Mouse (Mus musculus): ENCODE data around the gene Hist1h3f.
A peak's percentile ranks its signal among the peaks of the same experiment; 100 is the strongest.

Hist1h3f gene

DNA sequence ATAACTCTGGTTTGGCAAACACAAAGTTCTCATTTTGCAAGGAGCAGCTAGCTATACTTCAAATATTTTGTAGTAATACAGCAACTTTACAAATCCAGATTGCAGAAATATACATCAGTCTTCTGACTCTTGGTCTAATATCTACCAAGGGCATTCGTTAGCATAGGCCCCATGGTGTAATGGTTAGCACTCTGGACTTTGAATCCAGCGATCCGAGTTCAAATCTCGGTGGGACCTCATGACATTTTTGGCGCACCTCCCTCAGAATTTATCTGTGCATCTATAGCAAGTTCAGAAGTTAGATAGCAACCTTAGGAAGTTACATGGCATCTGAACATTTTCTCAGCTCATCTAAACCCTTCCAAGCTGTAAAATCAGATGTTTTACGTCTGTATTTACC lies 25.0 kb upstream of the Hist1h3f start:
- DNase-seq = peak; percentile 85

DNA sequence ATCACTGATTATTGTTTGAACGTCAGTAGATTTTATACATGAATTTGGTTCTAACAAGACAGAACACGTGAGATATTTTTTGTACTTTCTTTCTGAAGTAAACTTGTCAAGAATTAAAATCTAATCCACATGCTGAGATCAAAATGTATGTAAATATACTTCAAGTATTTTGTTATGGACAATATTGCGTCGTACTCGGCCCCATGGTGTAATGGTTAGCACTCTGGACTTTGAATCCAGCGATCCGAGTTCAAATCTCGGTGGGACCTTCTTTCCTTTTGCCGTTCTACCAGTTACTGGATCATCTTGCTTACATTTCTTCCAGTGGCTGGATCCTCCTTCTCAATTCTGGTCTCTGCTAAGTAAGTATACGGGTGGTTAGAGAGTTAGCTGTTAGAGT lies 24.4 kb upstream of the Hist1h3f start:
- DNase-seq = peak; percentile 81

DNA sequence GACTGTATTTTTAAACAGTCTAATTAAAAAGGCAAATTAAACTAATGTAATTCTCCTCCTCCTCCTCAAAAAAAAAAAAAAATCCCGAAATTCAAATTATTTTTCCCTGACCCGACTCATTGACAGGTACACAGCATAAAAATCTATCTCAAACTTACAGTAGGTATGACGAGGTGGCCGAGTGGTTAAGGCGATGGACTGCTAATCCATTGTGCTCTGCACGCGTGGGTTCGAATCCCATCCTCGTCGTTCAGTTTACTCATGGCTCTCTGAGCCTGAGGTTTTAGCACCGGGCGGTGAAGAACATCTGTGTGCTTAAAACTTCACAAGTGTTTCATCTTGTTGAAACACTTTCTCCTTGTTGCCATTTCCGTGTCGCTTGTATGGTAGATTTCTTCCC lies 22.1 kb upstream of the Hist1h3f start:
- peak; percentile 84 for DNase-seq

- no peak for DNase-seq
These were observed 19.9 kb upstream of the Hist1h3f start for GRCm38 (mm10) chr13:23523976-23524375.

DNA sequence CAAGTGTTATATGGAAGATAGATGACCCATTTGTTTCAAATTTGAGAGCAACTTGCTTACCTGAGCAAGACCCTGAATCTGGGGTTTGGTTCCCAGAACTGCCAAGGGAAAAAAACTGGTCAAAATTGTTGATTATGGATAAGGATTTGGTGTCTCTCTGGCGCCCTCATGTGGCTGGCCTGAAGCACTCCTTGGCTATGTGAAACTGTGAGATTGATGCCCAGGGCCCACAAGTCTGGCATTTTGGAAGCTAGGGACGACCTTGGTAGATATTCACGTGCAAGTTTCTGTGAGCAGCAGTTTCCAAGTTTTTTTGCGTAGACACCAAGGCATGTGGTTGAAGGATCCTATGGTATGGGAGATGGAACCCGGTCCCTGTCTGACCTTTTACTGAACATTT lies 19.2 kb upstream of the Hist1h3f start:
- DNase-seq = peak; percentile 60

GRCm38 (mm10) chr13:23525901-23526300 lies 18.0 kb upstream of the Hist1h3f start:
- DNase-seq = no peak

DNA sequence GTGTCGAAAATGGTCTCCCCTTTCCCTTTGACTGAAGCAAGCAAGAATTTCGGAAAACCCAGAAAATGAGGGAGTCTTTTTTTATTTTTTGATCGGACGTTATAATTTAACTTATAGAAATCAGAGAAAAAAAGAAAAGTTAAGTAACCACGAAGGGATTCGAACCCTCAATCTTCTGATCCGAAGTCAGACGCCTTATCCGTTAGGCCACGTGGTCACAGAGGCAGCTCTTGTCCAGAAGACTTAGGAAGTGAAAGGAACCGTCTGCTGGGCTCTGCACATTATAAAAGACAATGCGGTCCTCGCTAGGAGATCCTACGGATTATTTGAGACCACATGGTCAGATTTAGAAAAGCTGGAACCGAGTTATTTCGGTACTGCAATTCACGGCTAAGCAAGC lies 17.5 kb upstream of the Hist1h3f start:
- peak; percentile 88 for DNase-seq

GRCm38 (mm10) chr13:23529005-23529404 lies 14.8 kb upstream of the Hist1h3f start:
- DNase-seq = no peak

DNA sequence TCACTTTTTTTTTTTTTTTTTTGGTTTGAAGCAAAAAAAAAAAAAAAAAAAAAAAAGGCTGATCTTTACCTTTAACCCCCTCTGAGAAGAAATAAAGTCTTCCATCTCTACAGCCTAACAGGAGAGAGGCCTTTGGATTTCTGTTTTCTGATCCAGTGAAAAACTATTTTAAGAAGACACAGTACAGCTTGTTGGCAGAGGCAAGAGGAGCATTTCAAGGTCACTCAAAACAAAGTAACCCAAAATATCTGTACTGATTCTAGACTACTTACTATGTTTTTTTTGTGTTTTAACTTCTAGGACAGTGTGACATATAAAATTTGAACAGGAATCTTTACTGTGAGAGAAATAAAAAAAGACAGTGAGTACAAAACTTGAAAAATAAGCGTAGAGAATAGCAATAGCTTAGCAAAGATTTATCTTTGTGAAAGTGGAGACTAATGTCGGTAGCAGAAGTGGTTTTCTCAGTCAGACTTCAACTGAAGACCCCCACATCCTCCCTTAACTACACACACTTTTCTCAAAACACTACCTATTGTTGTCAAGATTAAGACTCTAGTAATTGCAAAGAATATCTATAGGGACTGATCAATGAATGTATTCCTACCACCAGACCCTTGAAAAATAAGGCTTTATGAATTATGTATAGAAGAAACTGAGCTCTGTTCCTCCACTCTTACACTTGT lies 14.2 kb upstream of the Hist1h3f start:
- no peak for DNase-seq

GRCm38 (mm10) chr13:23530181-23530900 lies 13.5 kb upstream of the Hist1h3f start:
- DNase-seq = peak; percentile 53

DNA sequence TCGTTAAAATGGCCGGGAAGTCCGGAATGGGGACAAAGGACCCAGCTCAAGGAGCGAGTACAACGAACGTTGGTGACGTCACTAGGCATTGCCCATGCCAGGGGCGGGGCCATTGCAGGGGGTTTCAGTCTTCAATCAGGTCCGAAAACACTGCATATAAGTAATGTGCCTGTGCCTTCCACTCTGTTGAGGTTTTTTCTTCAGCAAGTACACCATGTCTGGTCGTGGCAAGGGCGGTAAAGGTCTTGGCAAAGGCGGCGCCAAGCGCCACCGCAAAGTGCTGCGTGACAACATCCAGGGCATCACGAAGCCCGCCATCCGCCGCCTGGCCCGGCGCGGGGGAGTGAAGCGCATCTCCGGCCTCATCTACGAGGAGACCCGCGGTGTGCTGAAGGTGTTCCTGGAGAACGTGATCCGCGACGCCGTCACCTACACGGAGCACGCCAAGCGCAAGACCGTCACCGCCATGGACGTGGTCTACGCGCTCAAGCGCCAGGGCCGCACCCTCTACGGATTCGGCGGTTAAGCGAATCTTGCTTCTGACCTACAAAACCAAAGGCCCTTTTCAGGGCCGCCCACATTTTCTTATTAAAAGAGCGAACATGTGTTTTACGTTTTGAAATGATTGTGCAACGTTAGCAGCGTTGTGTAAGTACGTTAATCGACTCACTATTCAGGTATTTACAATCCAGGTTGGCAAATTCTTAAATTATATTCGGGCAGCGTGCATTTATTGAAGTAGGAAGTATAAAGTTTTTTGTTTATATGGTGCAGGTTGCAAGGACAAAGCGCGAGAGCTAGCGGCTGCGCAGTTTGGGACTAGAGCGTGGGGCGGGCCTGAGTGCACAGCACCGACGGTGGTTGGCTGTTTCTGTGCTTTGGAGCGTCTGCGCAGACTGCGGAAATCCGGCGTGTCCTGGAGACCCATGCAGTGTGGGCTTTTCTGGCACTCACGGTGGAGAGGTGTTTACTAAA lies 12.7 kb upstream of the Hist1h3f start, which contains the start of gene Hist1h4h:
TSS of gene Hist1h4h (plus strand) at position 150 of the 975 bp plus-strand sequence.
- peak; percentile 97 for DNase-seq

DNA sequence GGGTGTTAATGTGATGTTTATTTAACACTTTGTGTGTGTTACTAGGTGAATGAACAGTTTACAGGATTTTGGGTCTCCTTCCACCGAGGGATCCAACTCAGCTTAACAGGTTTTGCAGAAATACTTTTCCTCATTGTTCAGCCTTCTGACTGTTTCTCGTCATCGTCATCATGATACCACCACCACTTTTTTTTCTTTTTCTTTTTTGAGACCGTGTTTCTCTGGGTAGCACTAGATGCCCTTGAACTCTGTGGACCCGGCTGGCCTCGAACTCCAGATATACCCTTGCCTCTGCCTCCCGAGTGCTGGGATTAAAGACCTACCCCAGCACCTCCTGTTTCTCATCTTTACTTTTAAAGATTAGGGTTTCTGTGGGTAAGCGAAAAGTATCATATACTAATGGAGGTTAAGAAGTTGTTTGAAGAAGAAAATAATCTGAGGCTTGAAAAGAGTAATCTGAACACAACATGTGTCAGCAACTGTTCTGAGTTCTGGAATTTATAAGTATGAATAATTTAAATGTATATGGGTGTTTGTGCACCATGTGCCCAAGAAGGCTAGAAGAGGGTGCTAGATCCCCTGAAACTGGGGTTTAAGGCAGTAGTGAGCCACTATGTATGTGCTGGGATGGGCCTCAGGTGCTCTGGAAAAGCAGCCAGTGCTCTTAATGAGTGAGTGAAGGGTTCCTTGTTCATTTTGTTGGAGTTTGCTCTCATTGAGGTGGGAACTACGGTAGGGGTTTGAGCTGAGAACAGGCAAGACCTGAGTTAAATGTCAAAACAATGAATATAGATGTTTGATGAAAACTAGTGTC lies 11.4 kb upstream of the Hist1h3f start:
- DNase-seq = no peak

DNA sequence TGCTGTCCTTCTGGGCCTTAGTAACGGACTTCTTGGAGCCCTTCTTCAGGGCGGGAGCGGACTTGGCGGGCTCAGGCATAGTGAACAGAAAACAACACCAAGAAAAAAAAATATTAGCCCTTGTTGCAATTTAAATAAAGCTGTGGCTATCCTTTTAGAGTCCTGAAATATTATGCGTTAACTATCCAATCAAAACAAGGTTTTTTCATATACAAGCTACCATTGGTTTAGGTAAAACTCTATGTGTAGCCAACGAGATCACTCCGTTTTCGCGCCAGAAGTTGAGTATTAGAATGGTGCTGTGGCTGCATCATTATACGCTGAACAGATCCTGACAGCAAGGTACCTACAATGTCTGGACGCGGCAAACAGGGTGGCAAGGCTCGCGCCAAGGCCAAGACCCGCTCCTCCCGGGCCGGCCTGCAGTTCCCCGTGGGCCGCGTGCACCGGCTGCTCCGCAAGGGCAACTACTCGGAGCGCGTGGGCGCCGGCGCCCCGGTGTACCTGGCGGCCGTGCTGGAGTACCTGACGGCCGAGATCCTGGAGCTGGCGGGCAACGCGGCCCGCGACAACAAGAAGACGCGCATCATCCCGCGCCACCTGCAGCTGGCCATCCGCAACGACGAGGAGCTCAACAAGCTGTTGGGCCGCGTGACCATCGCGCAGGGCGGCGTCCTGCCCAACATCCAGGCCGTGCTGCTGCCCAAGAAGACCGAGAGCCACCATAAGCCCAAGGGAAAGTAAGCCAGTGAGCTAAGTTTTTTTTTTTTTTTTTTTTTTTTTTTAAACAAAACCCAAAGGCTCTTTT lies 10.1 kb upstream of the Hist1h3f start, which contains the start of gene Hist1h2af:
TSS of gene Hist1h2af (plus strand) at position 347 of the 808 bp plus-strand sequence.
- peak; percentile 80 for DNase-seq

DNA sequence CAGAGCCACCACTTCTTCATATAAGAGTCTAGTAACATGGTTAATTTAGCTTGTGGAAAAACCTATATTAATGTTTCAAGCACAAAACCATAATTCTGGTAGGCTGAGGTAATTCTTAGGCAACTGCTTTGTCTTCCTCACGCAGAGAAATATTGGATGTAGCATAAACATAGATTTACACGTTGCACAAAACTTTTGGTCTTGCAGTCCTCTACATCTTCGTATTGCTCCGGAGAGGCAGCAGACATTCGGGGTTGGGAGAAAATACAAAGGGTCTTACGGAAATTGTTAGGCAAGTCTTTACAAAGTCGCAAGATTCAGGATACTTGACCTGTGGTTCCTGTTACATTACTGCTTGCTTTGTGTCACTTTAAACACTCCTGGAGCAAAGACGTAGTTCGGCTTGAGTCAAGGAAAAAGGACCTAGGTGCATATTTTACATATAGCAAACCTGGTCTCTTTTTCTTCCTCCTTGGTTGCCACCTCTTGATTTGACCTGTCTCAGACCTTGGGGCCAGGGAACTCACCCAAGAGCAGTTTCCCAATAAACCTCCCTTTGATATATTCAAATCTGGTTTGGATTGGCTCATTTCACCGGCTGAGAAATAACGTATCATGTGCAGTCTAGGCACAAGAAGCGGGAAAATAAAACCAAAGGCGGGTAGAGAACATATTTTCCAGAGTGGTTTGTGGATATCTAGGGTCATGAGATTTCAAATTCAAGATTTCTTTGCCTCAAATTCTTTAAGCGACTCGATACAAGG lies 9.3 kb upstream of the Hist1h3f start:
- peak; percentile 37 for DNase-seq

GRCm38 (mm10) chr13:23535137-23536075 lies 8.4 kb upstream of the Hist1h3f start, which contains the start of gene Hist1h3g:
Hist1h3g (plus strand) TSS chr13:23535422.
- DNase-seq = peak; percentile 93

DNA sequence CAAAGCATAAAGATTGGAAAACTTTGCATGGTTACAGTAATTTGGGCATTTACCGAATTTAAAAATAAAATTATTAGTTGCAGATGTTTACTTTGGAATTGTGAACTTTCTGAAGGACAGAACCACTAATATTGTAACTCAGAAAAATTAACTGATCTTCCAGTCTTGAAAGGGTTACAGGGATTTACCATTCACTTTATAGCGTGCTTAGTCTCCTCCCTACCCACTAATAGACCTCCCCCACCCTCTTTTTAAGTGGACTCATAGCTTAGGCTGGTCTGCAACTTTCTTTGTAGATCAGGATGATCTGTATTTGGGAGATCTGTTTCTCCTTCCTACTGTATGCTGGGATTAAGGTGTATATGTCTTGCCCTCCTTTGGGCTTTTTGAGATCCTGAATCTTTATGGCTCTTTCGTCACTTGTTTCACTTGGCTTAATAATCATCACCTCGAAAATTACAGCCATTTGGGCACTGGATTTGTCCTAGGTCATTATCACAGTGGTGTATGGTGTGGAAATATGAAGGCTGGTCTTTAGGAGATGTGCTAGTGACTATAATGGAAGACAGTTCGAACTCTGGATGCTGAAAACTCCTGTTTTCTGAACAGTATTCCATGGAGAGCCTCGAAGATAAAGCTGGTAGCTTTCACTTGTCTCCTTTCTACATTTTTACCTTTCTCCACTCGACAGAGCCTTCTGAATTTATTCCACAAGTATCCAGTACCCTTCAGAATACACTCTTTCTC lies 7.6 kb upstream of the Hist1h3f start:
- DNase-seq = no peak

DNA sequence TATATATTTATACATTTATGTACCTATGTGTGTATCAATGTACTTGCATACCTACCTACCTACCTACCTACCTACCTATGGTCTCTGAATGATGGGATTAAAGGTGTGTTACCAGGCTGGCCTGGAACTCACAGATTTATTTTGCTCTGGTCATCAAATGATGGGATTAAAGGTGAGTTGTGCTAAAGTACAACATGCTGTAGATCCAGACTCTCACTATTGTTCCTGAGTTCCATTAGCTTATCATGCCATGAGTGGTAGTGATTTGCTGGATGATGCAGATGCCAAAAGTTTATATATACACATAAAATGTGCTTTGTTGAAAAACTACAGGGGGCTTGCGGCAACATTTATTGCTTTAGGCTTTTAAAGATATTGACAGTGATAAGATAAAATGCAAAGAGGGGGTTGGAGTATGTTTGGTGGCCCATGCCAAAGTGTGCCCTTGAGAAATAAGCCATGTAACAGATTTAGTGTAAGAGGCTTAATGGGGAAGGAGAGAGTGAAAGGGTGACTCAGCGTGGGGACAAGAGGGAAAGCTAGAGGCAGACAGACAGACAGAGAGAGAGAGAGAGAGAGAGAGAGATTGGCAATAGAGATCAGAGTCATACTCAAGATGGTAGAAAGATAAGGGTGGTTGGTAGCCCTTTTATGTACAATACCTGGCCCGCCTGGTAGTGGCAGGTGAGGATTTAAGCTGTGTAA lies 6.7 kb upstream of the Hist1h3f start:
- no peak for DNase-seq

DNA sequence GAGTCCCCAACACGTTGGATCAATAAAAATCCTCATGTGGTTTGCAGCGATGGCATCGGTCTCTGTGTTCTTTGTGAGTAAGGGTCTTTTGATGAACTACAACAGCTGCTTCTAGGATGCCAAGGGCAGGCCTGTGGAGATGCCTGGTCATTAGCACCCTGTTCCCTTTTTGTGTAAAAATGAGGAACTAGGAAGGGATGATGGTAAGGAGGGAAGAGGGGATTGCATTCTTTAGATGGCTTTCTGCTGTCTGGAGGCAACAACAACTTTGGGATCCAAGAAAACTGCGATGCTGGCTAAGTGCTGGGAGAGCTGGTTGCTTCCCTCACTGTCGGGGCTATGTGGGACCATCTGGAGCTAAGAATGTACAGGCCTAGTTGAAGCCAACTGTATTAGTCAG lies 5.6 kb upstream of the Hist1h3f start:
- DNase-seq = no peak

All from right cerebral cortex, adult 18-20 months (tissue).